Mouse (Mus musculus) intestine, embryonic 15.5 days (tissue): ENCODE results near the gene St6galnac6. TPM values are rescaled to one million over a fixed set of nuclear protein-coding genes. Genes with fewer than 3 reads are reported as not detected.
A peak's percentile ranks its signal among the peaks of the same experiment; 100 is the strongest.

ENCODE experiments used
- ATAC-seq: fragments of 200-750 bp; cut with Nextera tagmentation; 2 replicates; pipeline ENCODE4 v1.8.0; 2017; ENCODE audit warnings: moderate TSS enrichment, moderate library complexity
- H3K27ac ChIP-seq: fragments of 300-500 bp; sonication (generic); 2 replicates; pipeline ENCODE4 v1.5.1; 2015; ENCODE audit warnings: mild to moderate bottlenecking, inconsistent platforms
- H3K27me3 ChIP-seq: fragments of 300-500 bp; sonication (generic); replicated peaks from 2 replicates; pipeline ENCODE4 v1.6.1; 2015; ENCODE audit warnings: inconsistent platforms
- H3K36me3 ChIP-seq: fragments of 300-500 bp; sonication (generic); 2 replicates; pipeline ENCODE4 v1.6.1; 2015; ENCODE audit warnings: inconsistent platforms
- H3K4me1 ChIP-seq: fragments of 300-500 bp; sonication (generic); replicated peaks from 2 replicates; pipeline ENCODE4 v1.6.1; 2015; ENCODE audit warnings: inconsistent platforms
- H3K4me2 ChIP-seq: fragments of 300-500 bp; sonication (generic); replicated peaks from 2 replicates; pipeline ENCODE4 v1.6.1; 2015; ENCODE audit warnings: mild to moderate bottlenecking, inconsistent platforms
- H3K4me3 ChIP-seq: fragments of 300-500 bp; sonication (generic); replicated peaks from 2 replicates; pipeline ENCODE4 v1.5.1; 2015; ENCODE audit warnings: inconsistent platforms
- H3K9ac ChIP-seq: fragments of 300-500 bp; sonication (generic); 2 replicates; pipeline ENCODE4 v1.6.1; 2015; ENCODE audit warnings: inconsistent platforms
- H3K9me3 ChIP-seq: fragments of 300-500 bp; sonication (generic); 2 replicates; pipeline ENCODE4 v1.6.1; 2016; ENCODE audit warnings: inconsistent platforms
- WGBS: fragments of 180-500 bp; shearing (Covaris S2); methylation state at CpG from one replicate; pipeline ENCODE4 v1.1.7; 2015; 5-methylcytosine and 5-hydroxymethylcytosine counted together
- polyA plus RNA-seq: library from polyadenylated mRNA; unstranded; fragments of >200 nt; fragmentation: Nextera tagmentation; extraction: Ambion mirVana; gene quantifications from 2 replicates; pipeline ENCODE4 v1.2.1, GENCODE M21; 2015

St6galnac6 gene
- polyA plus RNA-seq, 1 experiment from 2014 or later: 14.0 TPM

- H3K27ac ChIP-seq: no peak within 1 kb of the TSS
- 76% methylated on average over 6 of the region's 6 CpGs for WGBS
- peak within 1 kb of the TSS; percentile 37 for H3K4me3 ChIP-seq
- peak within 1 kb of the TSS; percentile 87 for H3K4me2 ChIP-seq
- 0 out of 2 replicates have a peak, but pooled peaks cover 3% of the 10 kb centered on the region for H3K36me3 ChIP-seq
- H3K9me3 ChIP-seq: no peaks in the 10 kb centered on the region
- H3K27me3 ChIP-seq: peaks cover 18% of the 10 kb centered on the region; the same call in 1 of the 2 replicates
- no peak for ATAC-seq
- H3K4me1 ChIP-seq: peaks cover 19% of the 10 kb centered on the region
- peak within 1 kb of the TSS; percentile 46 for H3K9ac ChIP-seq
Measured at GRCm38 (mm10) chr2:32574497-32574896, 25.0 kb upstream of the St6galnac6 start, which contains the start of gene Pip5kl1. Gene Pip5kl1 (plus strand): TSS chr2:32574797.

GRCm38 (mm10) chr2:32574901-32575585 is 24.5 kb upstream of the St6galnac6 start:
- no peak for ATAC-seq
- 0 out of 2 replicates have a peak, but pooled peaks cover 3% of the 10 kb centered on the region for H3K36me3 ChIP-seq
- WGBS: 2% methylated on average over 26 of the region's 26 CpGs

GRCm38 (mm10) chr2:32575586-32576160 is 23.8 kb upstream of the St6galnac6 start, which contains the start of gene 9430097D07Rik:
Gene 9430097D07Rik (minus strand): TSS chr2:32575684.
- Histone ChIP-seq H3K4me1 (peaks cover 19% of the 10 kb centered on the region), H3K36me3 (0 out of 2 replicates have a peak, but pooled peaks cover 3% of the 10 kb centered on the region), H3K4me3 (peak within 1 kb of the TSS; percentile 37), H3K9ac (peak within 1 kb of the TSS; percentile 46), H3K27ac (no peak within 1 kb of the TSS), H3K27me3 (peaks cover 21% of the 10 kb centered on the region; the same call in 1 of the 2 replicates), H3K4me2 (peak within 1 kb of the TSS; percentile 87), H3K9me3 (no peaks in the 10 kb centered on the region)
- peak; percentile 37; the same call in 1 of the 2 replicates for ATAC-seq
- WGBS: 9% methylated on average over 28 of the region's 28 CpGs

More at GRCm38 (mm10) chr2:32574901-32575585, 24.5 kb upstream of the St6galnac6 start:
- H3K27me3 ChIP-seq: peaks cover 21% of the 10 kb centered on the region; the same call in 1 of the 2 replicates
- H3K4me1 ChIP-seq: peaks cover 19% of the 10 kb centered on the region
- peak overlapping the region; percentile 46 for H3K9ac ChIP-seq
- H3K4me2 ChIP-seq: peak overlapping the region; percentile 87
- no peak overlapping the region for H3K27ac ChIP-seq
- H3K4me3 ChIP-seq: peak overlapping the region; percentile 37
- H3K9me3 ChIP-seq: no peaks in the 10 kb centered on the region

GRCm38 (mm10) chr2:32576532-32576931 is 23.0 kb upstream of the St6galnac6 start:
- no peak overlapping the region for H3K4me2 ChIP-seq
- H3K9ac ChIP-seq: no peak overlapping the region
- peaks cover 21% of the 10 kb centered on the region; the same call in 1 of the 2 replicates for H3K27me3 ChIP-seq
- 0 out of 2 replicates have a peak, but pooled peaks cover 3% of the 10 kb centered on the region for H3K36me3 ChIP-seq
- H3K27ac ChIP-seq: no peak overlapping the region
- H3K9me3 ChIP-seq: no peaks in the 10 kb centered on the region
- no peak overlapping the region for H3K4me3 ChIP-seq
- ATAC-seq: no peak
- WGBS: 89% methylated on average over 9 of the region's 9 CpGs
- peaks cover 15% of the 10 kb centered on the region for H3K4me1 ChIP-seq

GRCm38 (mm10) chr2:32578146-32579046 is 21.1 kb upstream of the St6galnac6 start:
- Histone ChIP-seq H3K36me3 (0 out of 2 replicates have a peak, but pooled peaks cover under 1% of the 10 kb centered on the region), H3K27me3 (peaks cover 21% of the 10 kb centered on the region; the same call in 1 of the 2 replicates), H3K27ac (no peak overlapping the region), H3K4me2 (no peak overlapping the region), H3K9ac (no peak overlapping the region), H3K4me1 (peaks cover 11% of the 10 kb centered on the region), H3K4me3 (no peak overlapping the region), H3K9me3 (no peaks in the 10 kb centered on the region)
- ATAC-seq: no peak
- WGBS: 38% methylated on average over 25 of the region's 30 CpGs

GRCm38 (mm10) chr2:32581450-32582095 is 17.9 kb upstream of the St6galnac6 start:
- H3K9ac ChIP-seq: no peak overlapping the region
- peak overlapping the region; percentile 37 for H3K4me2 ChIP-seq
- 0 out of 2 replicates have a peak, but pooled peaks cover 5% of the 10 kb centered on the region for H3K4me1 ChIP-seq
- no peaks in the 10 kb centered on the region for H3K36me3 ChIP-seq
- 0 out of 2 replicates have a peak overlapping the region, but pooled peaks have one; percentile 10 for H3K4me3 ChIP-seq
- 40% methylated on average over 19 of the region's 19 CpGs for WGBS
- ATAC-seq: peak; percentile 44
- no peak overlapping the region for H3K27ac ChIP-seq
- H3K27me3 ChIP-seq: peaks cover 18% of the 10 kb centered on the region; the same call in 1 of the 2 replicates
- H3K9me3 ChIP-seq: no peaks in the 10 kb centered on the region

GRCm38 (mm10) chr2:32582830-32583799 is 16.4 kb upstream of the St6galnac6 start:
- H3K4me3 ChIP-seq: peak overlapping the region; percentile 26
- peaks cover 14% of the 10 kb centered on the region; the same call in 1 of the 2 replicates for H3K27me3 ChIP-seq
- peak; percentile 74 for ATAC-seq
- no peaks in the 10 kb centered on the region for H3K36me3 ChIP-seq
- H3K27ac ChIP-seq: no peak overlapping the region
- no peaks in the 10 kb centered on the region for H3K9me3 ChIP-seq
- H3K9ac ChIP-seq: peak overlapping the region; percentile 29; the same call in 1 of the 2 replicates
- WGBS: 13% methylated on average over 37 of the region's 37 CpGs
- peak overlapping the region; percentile 75 for H3K4me2 ChIP-seq
- H3K4me1 ChIP-seq: peaks cover 10% of the 10 kb centered on the region; the same call in 1 of the 2 replicates

GRCm38 (mm10) chr2:32585149-32585714 is 14.3 kb upstream of the St6galnac6 start:
- H3K36me3 ChIP-seq: no peaks in the 10 kb centered on the region
- no peaks in the 10 kb centered on the region for H3K9me3 ChIP-seq
- no peaks in the 10 kb centered on the region for H3K27me3 ChIP-seq
- ATAC-seq: no peak
- H3K4me3 ChIP-seq: no peak overlapping the region
- no peak overlapping the region for H3K27ac ChIP-seq
- H3K9ac ChIP-seq: no peak overlapping the region
- peaks cover 17% of the 10 kb centered on the region; the same call in 1 of the 2 replicates for H3K4me1 ChIP-seq
- no peak overlapping the region for H3K4me2 ChIP-seq
- 86% methylated on average over 7 of the region's 7 CpGs for whole genome bisulfite sequencing

GRCm38 (mm10) chr2:32586871-32587351 is 12.6 kb upstream of the St6galnac6 start, which contains the start of gene St6galnac4:
Gene St6galnac4 (plus strand): TSS chr2:32587095.
- WGBS: under 1% methylated on average over 36 of the region's 38 CpGs
- Histone ChIP-seq H3K9me3 (no peaks in the 10 kb centered on the region), H3K27ac (peak within 1 kb of the TSS; percentile 72), H3K36me3 (no peaks in the 10 kb centered on the region), H3K4me3 (peak within 1 kb of the TSS; percentile 52), H3K27me3 (no peaks in the 10 kb centered on the region), H3K4me1 (peaks cover 17% of the 10 kb centered on the region; the same call in 1 of the 2 replicates), H3K9ac (peak within 1 kb of the TSS; percentile 59), H3K4me2 (peak within 1 kb of the TSS; percentile 75)
- peak; percentile 92 for ATAC-seq
